Mouse (Mus musculus) retina, adult 2 months (tissue): ENCODE measurements around the gene Gpr34.

ENCODE experiments used
- DNase-seq: peaks from one replicate; pipeline ENCODE4 v3.0.0-alpha.2; 2012; ENCODE audit warnings: low read depth, low spot score

Gene Gpr34

DNA sequence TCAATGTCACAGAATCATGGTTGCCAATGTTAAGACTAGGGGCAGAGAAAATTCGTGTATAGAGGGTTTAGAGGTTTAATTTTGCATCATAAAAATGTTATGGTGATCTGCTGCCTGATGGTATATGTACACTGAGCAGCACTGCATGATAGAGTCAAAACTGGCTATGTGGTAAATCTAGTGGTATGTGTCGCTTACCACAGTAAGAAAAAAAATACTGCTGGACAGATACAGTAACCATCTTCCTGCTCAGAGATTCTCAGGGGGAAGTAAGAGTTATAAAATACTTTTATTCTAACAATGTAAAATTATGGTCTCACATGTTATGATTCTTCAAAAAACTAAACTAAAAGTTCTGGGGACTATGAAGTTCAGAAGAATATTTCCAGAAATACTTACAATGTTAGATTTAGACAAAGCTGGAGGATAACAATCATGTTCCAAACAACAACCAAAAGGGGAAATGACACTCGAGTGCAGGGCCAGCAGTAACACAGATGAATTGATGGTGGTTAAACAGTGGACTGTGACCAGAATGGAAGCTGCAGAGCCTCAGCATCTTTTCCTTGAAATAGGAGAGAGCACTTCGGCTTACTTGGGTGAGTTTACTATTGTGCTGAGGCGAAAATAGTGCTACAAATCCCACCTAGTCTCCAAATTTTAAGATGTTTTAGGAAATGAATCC is at the start of gene Gpr34:
Gene Gpr34 (plus strand): TSS at position 491 of the 685 bp plus-strand sequence.
- DNase-seq = no peak

DNA sequence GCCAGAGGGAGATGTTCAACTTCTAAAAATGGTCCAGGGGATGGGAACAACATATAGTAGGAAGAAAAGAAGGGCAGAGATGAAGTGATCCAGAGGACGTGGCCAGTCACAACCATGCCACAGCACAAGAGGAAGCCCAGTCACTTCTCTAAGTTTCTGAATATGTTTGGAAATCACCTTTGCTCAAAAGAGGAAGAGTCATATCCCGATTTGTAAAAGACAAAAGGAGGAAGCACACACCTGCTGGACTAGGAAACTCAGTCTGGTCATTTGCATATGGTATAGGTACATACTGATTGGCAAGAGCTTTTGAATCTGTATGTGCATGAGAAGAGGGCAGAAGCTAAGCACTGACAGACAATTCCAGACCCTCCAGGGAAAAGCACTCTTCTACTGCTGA is 32.5 kb upstream of the Gpr34 start:
- no peak for DNase-seq

DNA sequence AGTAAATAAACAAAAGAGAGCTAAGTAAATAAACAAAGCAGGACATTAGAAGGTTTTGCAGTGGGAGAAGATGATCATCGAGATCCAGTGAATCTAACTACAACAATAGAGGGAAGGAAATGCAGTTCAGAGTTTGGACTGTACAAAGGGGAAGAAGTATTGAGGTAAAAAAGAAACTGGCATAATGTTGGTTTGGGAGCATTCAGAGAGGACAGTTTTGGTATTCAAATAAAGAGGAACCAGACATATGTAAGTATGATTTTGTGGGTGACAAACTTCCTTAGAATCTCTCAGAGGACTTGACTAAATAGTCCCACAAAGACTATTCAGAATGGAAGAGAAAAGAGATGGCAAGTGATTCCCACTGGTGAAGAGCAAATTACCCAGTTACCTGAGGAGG is 31.9 kb upstream of the Gpr34 start:
- no peak for DNase-seq

DNA sequence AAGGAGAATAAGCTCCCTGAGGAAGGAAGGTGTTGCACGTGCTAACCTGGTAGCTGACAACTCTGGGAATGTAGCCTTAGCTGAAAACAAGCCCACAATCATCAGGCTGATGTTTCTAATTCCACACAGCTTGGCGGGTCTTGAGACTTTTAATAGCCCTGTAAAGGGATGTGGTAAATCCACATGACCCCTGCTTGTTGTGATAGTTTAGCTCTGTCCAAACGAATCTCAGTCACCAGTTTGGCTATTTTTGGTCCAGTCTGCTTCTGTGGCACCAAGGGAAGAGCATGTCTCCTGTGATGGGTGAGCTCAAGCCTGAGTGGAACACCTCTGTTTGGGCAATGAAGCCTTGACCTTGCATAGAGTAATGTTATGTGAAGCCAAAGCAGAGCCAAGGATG is 25.1 kb upstream of the Gpr34 start:
- DNase-seq = no peak

DNA sequence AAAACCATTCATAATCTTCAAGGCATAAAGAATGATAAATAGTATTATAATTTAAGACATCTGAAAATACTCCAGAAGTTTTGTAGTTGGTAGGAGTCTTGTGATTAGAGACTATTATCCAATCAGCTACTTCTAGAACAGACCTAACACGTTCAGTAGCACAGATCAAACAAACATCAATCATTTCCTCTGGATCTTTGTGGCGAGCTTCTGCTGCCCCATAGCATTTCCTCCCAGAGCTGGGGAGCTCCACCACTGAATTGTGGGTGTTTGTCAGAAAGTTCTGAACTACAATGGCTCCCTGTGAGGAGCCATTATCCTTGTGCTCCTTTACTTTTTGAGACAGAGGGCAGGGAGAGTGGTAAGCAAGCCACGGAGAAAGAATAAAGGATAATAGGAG is 24.1 kb upstream of the Gpr34 start:
- no peak for DNase-seq

DNA sequence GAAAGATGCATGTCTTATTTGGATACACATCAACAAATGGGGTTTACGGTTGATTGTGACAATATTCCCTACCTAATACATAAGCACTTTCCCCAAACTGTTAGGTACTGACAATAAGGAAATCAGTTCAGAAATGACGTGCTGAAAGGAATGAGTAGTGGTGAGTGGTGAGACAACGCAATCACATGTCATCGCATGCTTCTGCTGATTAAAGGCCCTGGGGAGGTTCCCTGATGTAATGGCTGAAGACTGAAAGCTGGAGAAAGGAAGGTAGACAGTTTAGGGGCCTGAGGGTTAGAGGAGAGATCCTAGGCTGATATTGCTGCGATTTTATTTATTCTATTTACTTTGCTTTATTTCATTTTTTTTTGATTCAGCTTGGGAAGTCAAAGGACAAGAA is 20.8 kb upstream of the Gpr34 start:
- no peak for DNase-seq

DNA sequence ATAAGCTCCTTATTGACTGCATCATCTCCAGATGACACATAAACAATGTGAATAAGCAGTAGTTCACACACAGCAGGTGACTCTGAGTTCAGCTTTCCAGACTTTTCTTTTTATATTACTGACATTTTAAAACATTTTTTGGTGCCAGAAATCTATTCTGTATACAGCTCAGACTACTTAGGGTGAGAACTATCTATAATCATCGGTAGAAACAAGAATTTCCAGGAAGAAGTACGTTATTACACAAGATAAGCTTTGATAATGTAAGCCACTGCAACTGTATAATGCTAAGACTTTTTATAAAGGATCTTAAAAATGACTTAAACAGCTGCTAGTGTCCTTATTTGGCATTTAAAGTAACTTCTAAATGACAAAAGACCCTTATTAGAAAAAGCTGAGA is 19.8 kb upstream of the Gpr34 start:
- DNase-seq = no peak

DNA sequence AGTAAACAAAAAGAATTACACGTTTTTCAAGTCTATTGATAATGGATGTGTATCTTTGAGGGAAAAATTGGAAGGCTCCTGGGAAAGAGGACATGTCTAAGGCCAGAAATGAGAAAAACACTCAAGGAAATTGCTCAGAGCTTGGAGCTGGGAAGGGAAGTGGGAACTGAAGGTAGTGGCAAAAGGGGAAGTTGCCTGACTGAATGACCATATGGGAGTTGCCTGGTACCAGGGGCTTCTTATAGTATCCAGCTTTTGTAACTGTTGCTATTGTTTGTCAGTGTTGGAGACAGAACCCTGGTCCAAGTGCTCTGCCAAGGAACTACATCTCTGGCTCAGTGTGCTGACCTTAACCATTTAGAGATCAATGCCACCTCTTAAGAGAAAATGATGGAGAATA is 15.2 kb upstream of the Gpr34 start:
- DNase-seq = no peak

DNA sequence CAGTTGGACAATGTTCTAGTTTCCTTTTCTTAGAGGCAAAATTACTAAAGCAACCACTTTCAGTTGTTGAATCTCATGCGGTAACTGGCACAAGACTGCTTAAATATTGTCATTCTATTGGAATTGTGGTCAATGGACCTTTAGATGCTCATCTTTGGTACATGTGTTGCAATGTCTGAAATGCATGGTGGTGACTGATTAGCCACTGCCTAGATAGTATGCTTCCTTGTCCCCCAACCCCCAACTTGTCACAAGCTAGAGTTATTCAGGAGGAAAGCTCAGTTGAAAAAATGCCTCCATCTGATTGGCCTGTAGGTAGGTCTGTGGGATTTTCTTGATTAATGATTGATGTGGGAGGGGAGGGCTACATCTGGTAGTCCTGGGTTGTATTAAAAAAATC is 14.6 kb upstream of the Gpr34 start:
- no peak for DNase-seq

DNA sequence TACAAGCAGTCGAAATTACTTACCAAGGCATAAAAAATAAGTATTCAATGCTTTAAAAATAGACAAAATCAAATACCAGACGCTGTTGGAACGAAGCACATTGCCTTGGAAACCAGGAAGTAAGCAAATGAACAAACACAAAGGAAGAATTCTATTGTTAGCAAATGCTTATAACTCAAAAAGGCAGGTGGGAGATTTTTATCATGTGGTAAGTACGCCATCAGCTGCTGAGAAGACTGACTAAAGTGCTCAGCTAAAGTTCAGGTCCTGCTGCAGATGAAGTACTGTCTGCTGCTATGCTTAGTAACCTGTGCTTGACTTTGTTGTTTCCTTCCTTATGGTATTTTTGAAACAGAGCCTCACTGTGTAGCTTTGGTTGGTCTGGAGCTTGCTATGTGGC is 13.4 kb upstream of the Gpr34 start:
- DNase-seq = no peak

DNA sequence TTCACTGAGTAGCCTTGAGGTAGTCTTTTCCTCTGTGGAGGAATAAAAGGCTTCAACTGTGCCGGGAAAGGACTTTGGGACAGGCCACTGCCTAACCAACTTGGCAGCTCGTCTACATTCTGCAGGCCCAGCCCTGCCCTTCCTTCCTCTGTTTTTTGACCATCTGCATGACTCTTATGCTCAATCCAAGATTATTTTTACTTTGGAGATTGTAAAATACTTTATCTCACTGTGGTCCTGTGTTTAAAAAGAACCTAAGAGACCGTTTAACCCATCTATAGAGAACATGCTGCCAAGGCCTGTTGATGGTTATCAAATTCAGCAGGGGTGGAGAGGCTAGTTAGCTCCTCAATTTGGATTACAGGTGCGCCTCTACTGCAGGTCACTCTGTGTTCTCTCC is 10.4 kb upstream of the Gpr34 start:
- no peak for DNase-seq

DNA sequence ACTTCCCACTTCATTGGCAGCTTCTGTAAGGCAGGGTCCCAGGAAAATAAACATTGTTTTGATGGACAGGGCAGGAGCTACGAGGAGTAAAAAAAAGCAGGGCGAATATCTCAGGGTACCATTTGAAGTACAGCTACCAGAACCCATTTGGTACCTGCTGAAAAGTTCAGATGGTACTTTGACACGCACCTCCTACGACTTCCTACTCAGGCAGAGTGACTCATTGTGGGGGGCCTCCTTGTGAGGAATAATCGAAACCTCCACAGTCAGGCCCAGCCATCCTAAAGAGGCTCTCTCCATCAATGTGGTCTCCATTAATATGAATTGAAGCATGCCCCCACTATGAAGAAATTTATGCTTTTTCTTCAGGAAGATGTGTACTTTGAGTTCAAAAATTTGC is 9.2 kb upstream of the Gpr34 start:
- no peak for DNase-seq

DNA sequence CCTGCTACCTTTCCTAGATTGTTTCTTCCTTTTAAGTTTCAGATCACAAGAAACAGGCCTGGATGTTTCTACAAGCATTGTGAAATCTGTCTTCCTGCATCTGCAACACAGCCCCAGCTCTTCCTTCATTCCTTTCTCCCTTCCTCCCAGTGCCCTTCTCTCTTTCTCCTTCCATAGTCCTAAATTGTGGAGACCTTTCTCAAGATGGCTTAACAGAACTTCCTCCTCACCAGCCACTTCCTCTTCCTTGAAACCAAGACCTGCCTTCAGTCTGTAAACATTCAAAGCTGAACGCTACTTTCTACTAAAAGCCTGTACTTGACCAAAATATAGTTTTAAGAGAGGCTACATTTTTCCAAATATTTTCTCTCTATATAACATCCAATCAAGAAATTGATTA is 4.5 kb downstream of the Gpr34 start:
- DNase-seq = no peak

DNA sequence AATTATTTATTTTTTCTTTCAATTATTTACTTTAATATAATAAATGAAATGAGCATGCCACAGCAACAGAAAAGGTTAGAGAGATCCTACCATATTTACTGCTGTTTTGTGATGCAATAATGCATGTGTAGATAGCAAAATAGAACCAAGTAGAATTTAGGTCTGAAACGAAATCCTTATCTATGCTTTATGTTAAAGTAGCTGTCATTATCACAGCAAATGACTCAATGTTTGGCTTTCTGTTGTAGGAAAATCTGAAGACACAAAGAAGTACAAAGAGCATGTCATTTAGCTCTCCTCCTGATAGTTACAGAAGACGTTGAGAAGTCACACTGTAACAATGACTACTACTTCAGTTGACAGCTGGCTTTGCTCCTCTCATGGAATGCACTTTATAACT is 7.0 kb downstream of the Gpr34 start:
- DNase-seq = no peak

DNA sequence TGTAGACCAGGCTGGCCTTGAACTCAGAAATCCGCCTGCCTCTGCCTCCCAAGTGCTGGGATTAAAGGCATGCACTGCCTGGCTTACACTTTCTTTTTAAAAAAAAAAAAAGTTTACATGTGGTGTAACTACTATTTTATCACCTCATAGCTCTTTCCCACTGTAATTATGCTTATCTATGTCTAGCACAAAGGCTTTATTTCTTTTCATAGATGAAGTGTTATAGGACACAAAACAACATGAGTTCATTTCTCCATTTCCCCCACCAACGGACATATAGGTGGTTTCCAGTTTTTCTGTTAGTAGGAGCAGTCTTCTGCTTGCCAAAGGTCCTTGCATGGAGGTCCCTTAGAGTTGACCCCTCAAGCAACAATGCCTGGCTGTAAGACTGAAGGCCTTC is 20.0 kb downstream of the Gpr34 start:
- no peak for DNase-seq

DNA sequence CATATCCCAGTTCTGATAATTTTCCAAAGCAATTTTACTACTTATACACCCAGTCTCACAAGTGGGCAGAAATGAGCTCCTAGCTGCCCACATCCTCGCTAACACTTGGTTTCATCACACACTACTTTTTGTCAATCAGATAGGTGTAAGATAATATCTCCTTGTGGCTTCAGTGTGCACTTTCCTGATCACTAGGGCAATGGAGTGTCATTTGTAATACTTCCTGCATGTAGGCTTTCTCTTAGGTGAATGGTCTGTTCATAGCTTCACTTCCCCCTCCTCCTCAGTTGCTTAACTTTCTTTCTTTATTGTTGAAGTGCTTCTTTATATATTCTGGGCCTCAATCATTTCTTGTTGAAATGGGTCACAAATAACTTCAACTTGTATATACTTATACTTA is 20.4 kb downstream of the Gpr34 start:
- no peak for DNase-seq

DNA sequence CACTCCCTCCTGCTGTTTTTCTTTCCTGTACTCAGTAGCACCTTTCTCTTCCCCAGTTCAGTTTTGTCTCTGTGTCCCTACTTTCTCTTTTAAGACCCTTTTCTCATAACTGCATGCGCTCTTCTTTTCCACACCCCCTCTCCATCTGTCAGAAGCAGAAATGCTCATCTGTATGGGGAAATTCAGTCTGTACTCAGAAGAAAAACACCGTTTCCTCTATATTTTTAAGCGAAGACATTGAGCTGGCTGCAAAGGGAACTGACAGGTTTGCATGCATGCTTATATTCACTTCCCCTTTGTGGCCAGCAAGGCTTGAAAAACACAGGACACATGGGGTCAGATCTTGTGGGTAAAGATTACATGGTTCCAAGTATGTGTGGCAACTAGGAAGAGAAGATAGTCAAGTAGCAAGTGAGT is 23.1 kb downstream of the Gpr34 start:
- DNase-seq = no peak

DNA sequence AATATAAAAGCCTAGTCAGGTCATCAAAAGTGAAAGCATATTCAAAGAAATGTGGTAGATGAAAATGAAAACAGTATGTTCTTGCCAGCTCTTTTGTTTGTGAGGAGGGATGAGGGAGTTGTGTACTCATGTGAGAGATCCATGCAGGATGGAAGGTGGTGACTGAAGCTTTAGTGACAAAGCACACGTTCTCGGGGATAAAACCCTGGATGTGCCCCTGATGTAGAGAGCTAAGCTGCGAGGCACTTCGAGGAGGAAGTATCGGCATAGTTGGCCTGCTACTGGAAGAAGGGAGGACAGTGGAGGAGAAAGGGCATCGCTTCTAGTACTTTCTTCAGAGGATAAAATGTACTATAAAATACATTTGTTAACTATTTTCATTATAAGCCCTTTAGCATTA is 24.0 kb downstream of the Gpr34 start:
- DNase-seq = no peak

DNA sequence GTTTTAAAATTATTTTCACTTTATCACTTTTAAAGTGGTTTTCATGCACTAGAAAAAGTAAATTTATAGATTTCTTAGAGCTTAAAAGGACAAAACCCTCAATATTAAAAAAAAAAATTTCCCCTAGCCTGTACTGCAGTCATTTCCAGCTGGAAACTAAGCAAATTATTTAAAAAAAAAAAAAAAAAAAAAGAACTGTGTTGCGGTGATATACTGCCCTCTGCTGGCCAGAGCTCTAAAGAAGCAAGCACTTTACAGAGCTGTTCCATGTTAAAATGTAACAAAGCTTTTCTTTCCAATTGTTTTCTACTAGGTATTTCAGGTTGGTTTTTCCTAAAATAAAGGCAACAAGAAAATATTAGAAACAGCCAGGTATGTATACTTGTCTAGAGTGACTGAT is 24.8 kb downstream of the Gpr34 start:
- DNase-seq = peak; percentile 18

DNA sequence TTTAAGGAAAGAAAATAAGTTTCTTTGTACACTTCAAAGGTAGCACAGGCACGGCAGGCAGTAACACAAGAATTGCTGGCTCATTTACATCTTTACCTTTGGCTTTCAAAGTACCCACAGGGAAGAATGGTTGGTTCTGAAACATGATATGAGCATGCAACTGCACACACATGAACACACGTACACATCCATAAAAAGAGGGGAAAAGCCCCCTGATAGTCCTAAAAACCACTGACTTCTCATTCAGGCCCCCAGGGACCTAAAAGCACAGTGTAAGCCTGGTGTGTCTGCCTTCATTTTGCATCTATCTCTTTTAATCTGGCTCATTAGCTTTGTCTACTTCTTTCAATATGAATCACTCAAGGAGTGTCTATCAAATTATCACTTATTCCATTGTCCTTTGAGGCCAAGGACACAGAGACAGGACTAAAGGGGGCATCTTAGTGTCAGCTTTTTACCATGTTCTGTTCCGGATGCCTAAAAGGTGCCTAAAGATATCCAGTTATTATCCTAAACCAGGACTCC is 26.8 kb downstream of the Gpr34 start:
- no peak for DNase-seq

DNA sequence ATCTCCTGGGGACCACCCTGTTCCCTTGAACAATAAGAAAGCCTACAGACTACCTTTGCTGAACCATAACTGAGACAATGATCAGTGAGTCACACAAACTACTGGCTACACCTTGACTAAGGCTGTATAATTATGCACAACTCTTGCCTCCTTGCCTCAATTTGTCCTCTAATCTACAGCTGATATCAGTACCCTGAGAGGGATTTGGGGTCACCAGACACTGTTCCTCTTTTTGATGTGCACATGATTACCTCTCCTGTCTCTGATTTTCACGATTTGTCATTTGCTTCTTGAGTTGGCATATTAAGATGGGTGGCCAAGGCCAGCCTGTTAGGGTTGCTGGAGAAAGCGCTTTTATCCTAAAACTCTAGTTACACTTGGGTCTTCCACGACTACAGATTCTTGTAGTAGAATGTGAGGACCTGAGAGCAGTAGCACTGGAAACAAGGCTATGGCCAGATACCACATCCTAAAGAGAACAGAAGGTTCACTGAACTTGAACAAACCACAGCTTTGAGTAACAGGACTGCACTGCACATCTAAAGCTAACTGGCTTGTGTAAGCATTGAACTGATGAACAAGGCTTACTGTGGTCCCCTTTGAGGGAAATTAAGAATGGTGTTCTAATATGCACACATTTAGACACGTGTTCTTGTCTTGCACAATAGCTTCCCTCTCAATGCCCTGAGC is 27.5 kb downstream of the Gpr34 start:
- DNase-seq = no peak

DNA sequence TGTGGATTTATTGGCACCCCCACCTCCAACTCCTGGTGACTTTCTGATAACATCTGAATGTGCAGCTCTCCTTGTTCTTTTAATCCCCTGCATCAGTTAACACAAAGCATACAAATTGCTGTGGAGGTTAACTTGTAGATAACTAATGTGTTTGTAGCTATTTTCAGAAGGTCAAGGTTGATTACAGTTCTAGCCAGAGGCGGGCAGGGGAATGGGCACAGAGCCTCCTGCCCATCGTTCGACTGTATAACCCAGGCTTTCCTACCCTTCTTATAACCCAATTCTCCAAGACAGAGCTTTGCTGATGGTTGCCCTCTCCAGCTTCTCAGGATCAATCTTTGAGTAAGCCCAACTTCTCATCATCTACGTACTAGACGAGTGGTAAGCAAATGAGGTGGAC is 29.2 kb downstream of the Gpr34 start, which contains the start of gene Gpr82:
Gene Gpr82 (plus strand): TSS at position 301 of the 400 bp plus-strand sequence.
- no peak for DNase-seq

DNA sequence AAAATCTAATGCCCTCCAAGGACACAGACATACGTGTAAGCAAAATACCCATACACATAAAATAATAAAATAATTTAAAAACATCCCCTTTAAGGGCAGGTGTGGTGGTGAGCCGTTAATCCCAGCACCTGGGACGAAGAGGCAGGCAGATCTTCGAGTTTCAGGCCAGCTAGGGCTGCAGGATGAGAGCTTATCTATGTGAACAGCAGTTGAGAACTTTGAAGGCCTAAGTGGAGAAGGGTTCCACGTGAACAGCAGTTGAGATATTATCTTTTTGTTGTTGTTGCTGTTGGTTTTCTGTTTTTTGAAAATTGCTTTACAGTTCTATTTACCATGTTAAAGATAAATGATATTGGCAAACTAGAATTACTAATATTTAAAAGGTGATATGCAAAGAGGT is 37.0 kb downstream of the Gpr34 start:
- no peak for DNase-seq
